Mouse (Mus musculus): ENCODE data around the gene Rslcan18. TPM values are rescaled to one million over a fixed set of nuclear protein-coding genes. Genes with fewer than 3 reads are reported as not detected.
"Not testable (repeated sequence)": the region's sequence is repeated elsewhere in the genome, so short reads cannot be mapped to it uniquely, and the experiment has no call there.

Rslcan18 gene
- polyA plus RNA-seq (2014; fragmentation: Nextera tagmentation; extraction: Ambion mirVana) = 0.14 and 0.26 TPM in 2 replicates

DNA sequence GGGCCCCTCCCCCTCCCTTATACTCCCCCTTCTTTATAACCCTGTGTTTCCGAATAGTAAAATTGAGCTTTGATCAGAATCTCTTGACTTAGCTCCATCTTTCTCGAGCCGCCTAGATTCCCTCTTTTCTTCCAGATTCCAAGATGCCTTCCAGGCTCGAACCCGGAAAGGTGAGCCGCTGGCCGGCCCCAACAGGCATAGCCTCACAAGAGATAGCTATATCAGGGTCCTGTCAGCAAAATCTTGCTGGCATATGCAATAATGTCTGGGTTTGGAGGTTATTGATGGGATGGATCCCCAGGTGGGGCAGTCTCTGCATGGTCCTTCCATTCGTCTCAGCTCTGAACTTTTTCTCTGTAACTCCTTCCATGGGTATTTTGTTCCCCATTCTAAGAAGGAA, at the start of gene Rslcan18:
TSS of gene Rslcan18 (minus strand) at position 101 of the 400 bp plus-strand sequence.
- not testable (repeated sequence) for H3K27me3 ChIP-seq (ENCODE audit: control insufficient read depth, insufficient read depth, low read length); H3K9ac ChIP-seq (ENCODE audit: low read depth, low read length); H3K27ac ChIP-seq (ENCODE audit: low read depth, low read length); ATAC-seq (ENCODE audit: low FRiP score); H3K36me3 ChIP-seq (ENCODE audit: control insufficient read depth, insufficient read depth, low read length); H3K4me3 ChIP-seq (ENCODE audit: low read depth, low read length); H3K9me3 ChIP-seq (ENCODE audit: control insufficient read depth, low read length); H3K4me1 ChIP-seq (replicated peaks; ENCODE audit: control insufficient read depth, insufficient read depth, low read length); H3K4me2 ChIP-seq (replicated peaks; ENCODE audit: low read depth, low read length); DNase-seq (ENCODE audit: low spot score)
- WGBS = 90% methylated on average over 8 of the region's 8 CpGs

DNA sequence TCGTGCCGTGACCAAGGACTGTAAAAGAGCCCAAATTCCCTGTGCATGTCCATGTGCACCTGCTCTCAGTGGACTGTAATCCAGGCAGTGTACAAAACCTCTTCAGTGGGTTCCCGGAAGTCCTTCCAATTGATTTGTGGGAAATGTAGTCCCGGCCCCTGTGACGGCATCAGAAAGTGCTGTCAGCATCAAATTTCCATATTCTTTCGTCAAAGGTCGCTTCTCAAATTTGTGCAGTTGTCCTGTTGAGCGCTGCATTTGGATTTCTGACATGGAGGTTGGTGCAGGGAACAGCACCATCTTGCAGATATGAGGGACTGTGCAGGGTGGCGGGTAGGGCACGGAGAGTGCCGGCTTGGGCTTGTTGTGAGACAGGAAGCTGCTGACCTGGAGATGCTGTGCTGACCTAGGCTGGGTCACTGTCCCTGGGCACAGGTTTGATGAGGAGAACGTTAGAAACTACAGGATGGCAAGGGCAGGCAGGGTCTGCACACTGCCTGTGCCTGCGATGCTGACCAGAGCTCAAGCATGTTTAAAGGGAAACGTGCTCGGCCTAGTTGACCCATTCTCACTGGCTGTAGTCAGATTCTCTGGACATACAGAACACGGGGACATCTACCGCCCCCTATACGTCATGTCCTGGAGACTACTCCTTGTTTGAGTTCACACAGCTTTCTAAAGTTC, 12.1 kb upstream of the Rslcan18 start:
- H3K27ac ChIP-seq (ENCODE audit: low read depth, low read length) = 0 out of 2 replicates have a peak overlapping the region, but pooled peaks have one; percentile 30
- peak; percentile 98 for ATAC-seq (ENCODE audit: low FRiP score)
- WGBS = 1% methylated on average over 18 of the region's 18 CpGs
- H3K27me3 ChIP-seq (ENCODE audit: control insufficient read depth, insufficient read depth, low read length) = no peaks in the 10 kb centered on the region
- H3K9me3 ChIP-seq (ENCODE audit: control insufficient read depth, low read length) = no peaks in the 10 kb centered on the region
- peak overlapping the region; percentile 52 for H3K4me2 ChIP-seq (replicated peaks; ENCODE audit: low read depth, low read length)
- peak overlapping the region; percentile 71 for H3K9ac ChIP-seq (ENCODE audit: low read depth, low read length)
- peak; percentile 90 for DNase-seq (ENCODE audit: low spot score)
- H3K36me3 ChIP-seq (ENCODE audit: control insufficient read depth, insufficient read depth, low read length) = no peaks in the 10 kb centered on the region
- H3K4me1 ChIP-seq (replicated peaks; ENCODE audit: control insufficient read depth, insufficient read depth, low read length) = no peaks in the 10 kb centered on the region
- peak overlapping the region; percentile 68 for H3K4me3 ChIP-seq (ENCODE audit: low read depth, low read length)

DNA sequence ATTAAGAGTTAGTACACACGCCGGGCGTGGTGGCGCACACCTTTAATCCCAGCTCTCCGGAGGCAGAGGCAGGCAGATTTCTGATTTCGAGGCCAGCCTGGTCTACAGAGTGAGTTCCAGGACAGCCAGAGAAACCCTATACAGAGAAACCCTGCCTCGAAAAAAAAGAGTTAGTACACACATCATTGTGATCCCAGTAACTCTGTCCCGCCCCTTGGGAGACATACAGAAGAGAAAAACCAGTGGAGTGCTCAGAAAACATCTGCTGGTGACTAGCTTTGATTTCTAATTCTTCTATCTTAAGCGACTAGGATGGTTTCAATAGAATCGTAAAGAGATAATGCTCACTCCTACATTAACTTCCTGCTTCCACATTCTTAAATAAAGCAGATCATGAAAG, 11.4 kb upstream of the Rslcan18 start:
- H3K36me3 ChIP-seq (ENCODE audit: control insufficient read depth, insufficient read depth, low read length); H3K4me1 ChIP-seq (replicated peaks; ENCODE audit: control insufficient read depth, insufficient read depth, low read length); H3K27ac ChIP-seq (ENCODE audit: low read depth, low read length); H3K4me2 ChIP-seq (replicated peaks; ENCODE audit: low read depth, low read length); H3K9me3 ChIP-seq (ENCODE audit: control insufficient read depth, low read length); H3K4me3 ChIP-seq (ENCODE audit: low read depth, low read length); H3K27me3 ChIP-seq (ENCODE audit: control insufficient read depth, insufficient read depth, low read length); DNase-seq (ENCODE audit: low spot score); H3K9ac ChIP-seq (ENCODE audit: low read depth, low read length): not testable (repeated sequence)
- WGBS = 76% methylated on average over 10 of the region's 10 CpGs
- ATAC-seq (ENCODE audit: low FRiP score) = peak; percentile 28

DNA sequence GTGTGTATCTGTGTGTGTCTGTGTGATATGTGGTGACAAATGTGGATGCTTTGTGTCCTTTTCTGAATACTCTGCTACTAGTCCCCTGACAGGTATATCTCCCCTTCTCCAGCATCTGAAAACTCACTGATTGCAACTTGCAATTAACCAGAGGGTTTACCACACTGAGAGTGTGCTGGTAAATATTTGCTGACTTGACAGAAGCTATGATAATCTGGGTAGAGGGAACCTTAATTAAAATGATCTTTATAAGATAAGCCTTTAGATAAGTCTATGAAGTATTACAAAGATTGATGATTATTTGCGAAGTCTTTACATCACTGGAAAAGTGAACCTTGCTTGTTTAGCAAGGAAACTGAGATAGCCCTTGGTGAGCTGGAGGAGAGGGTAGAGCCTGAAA, 8.4 kb upstream of the Rslcan18 start:
- Histone ChIP-seq H3K9me3 (ENCODE audit: control insufficient read depth, low read length) (no peaks in the 10 kb centered on the region), H3K4me1 (replicated peaks; ENCODE audit: control insufficient read depth, insufficient read depth, low read length) (no peaks in the 10 kb centered on the region), H3K27me3 (ENCODE audit: control insufficient read depth, insufficient read depth, low read length) (no peaks in the 10 kb centered on the region), H3K27ac (ENCODE audit: low read depth, low read length) (no peak overlapping the region), H3K4me3 (ENCODE audit: low read depth, low read length) (no peak overlapping the region), H3K4me2 (replicated peaks; ENCODE audit: low read depth, low read length) (no peak overlapping the region), H3K9ac (ENCODE audit: low read depth, low read length) (no peak overlapping the region), H3K36me3 (ENCODE audit: control insufficient read depth, insufficient read depth, low read length) (no peaks in the 10 kb centered on the region)
- WGBS = 74% methylated on average over 1 of the region's 1 CpGs
- no peak for ATAC-seq (ENCODE audit: low FRiP score)
- DNase-seq (ENCODE audit: low spot score) = no peak

DNA sequence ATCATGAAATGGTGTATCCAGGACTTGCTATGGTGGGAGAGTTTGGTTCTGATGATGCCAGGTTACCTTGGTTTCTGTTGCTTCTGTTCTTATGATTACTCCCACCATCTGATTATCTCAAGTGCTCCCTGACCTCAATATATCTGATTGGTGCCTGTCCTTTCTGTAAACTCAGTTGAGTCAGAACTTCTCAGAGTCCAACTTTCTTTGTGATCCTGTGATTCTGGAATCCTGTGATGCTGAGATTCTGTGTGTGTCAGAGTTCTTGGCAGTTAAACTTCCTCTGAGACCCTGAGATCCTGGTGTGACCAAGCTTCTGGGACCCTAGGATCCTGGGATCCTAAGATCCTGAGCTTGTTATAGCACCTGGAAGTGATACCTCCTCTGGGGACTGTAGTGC, 5.3 kb upstream of the Rslcan18 start, which contains the start of gene Zfp759:
TSS of gene Zfp759 (plus strand) at position 301 of the 400 bp plus-strand sequence.
- not testable (repeated sequence) for H3K27me3 ChIP-seq (ENCODE audit: control insufficient read depth, insufficient read depth, low read length); H3K9ac ChIP-seq (ENCODE audit: low read depth, low read length); H3K9me3 ChIP-seq (ENCODE audit: control insufficient read depth, low read length); H3K4me3 ChIP-seq (ENCODE audit: low read depth, low read length); H3K36me3 ChIP-seq (ENCODE audit: control insufficient read depth, insufficient read depth, low read length); H3K4me2 ChIP-seq (replicated peaks; ENCODE audit: low read depth, low read length); ATAC-seq (ENCODE audit: low FRiP score); H3K27ac ChIP-seq (ENCODE audit: low read depth, low read length); DNase-seq (ENCODE audit: low spot score); H3K4me1 ChIP-seq (replicated peaks; ENCODE audit: control insufficient read depth, insufficient read depth, low read length)

DNA sequence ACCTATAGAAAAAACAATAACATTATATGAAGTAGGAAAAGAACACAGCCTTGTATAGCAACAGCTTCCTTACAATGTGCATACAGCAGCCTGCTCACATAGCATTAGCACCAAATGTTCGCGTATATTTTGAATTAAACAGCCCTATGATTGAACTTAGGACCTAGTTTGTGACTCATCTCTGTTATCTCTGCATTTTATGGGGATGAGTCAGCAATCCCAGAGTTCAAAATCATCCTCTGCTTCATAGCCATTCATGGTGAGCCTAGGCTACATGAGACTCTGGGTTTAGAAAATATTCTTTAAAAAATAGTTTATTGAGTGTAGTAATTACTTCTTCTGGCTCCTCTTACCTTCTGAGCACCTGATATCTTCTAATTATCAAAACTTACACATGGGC, 2.8 kb downstream of the Rslcan18 start:
- Histone ChIP-seq H3K27me3 (ENCODE audit: control insufficient read depth, insufficient read depth, low read length) (no peaks in the 10 kb centered on the region), H3K9me3 (ENCODE audit: control insufficient read depth, low read length) (no peaks in the 10 kb centered on the region), H3K9ac (ENCODE audit: low read depth, low read length) (no peak overlapping the region), H3K4me1 (replicated peaks; ENCODE audit: control insufficient read depth, insufficient read depth, low read length) (no peaks in the 10 kb centered on the region), H3K4me2 (replicated peaks; ENCODE audit: low read depth, low read length) (no peak overlapping the region), H3K4me3 (ENCODE audit: low read depth, low read length) (no peak overlapping the region), H3K36me3 (ENCODE audit: control insufficient read depth, insufficient read depth, low read length) (no peaks in the 10 kb centered on the region), H3K27ac (ENCODE audit: low read depth, low read length) (no peak overlapping the region)
- 79% methylated on average over 2 of the region's 2 CpGs for WGBS
- DNase-seq (ENCODE audit: low spot score) = no peak
- ATAC-seq (ENCODE audit: low FRiP score) = no peak

DNA sequence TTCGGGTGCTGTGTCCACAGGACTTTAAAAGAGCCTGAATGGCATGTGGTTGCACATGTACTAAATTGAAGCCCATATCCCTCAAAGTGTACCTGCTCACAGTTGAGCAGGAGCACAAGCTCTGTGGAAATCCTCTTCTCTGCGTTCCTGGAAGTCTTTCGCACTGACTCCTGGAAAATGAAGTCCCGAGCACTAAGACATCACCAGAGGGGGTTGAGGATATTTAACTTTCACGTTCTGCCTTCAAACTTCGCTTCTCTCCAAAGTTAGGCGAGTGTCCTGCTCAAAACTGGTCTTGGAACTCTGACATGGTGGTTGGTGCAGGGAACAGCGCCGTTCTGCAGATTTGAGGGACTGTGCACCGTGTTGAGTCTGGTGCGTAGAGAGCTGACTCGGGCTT, 4.0 kb downstream of the Rslcan18 start:
- Histone ChIP-seq H3K27ac (ENCODE audit: low read depth, low read length) (no peak overlapping the region), H3K27me3 (ENCODE audit: control insufficient read depth, insufficient read depth, low read length) (no peaks in the 10 kb centered on the region), H3K4me1 (replicated peaks; ENCODE audit: control insufficient read depth, insufficient read depth, low read length) (no peaks in the 10 kb centered on the region), H3K9me3 (ENCODE audit: control insufficient read depth, low read length) (no peaks in the 10 kb centered on the region), H3K4me3 (ENCODE audit: low read depth, low read length) (no peak overlapping the region), H3K9ac (ENCODE audit: low read depth, low read length) (no peak overlapping the region), H3K36me3 (ENCODE audit: control insufficient read depth, insufficient read depth, low read length) (no peaks in the 10 kb centered on the region), H3K4me2 (replicated peaks; ENCODE audit: low read depth, low read length) (no peak overlapping the region)
- ATAC-seq (ENCODE audit: low FRiP score) = no peak
- DNase-seq (ENCODE audit: low spot score) = no peak
- 87% methylated on average over 12 of the region's 12 CpGs for WGBS

DNA sequence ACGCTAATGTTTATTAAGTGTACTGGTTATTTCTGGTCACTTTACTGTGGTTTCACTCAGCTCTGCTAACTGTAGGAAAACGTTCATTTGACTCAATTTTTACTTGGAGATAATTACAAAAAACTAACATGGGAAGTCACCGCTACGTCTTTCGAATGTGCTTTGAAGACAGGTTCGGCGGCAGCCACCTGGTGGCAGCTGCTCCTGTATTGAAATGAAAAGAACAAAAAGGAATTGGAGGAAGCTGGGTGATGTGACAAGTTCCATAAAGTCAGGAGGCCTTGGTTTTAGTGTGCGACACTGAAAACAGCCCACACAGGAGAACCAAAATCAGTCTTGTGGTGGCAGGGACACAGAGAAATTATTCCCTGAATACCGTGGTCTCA, 7.2 kb downstream of the Rslcan18 start:
- H3K4me3 ChIP-seq (ENCODE audit: low read depth, low read length) = peak overlapping the region; percentile 52
- 0 out of 2 replicates have a peak overlapping the region, but pooled peaks have one; percentile 2 for H3K4me2 ChIP-seq (replicated peaks; ENCODE audit: low read depth, low read length)
- peak; percentile 59 for ATAC-seq (ENCODE audit: low FRiP score)
- no peaks in the 10 kb centered on the region for H3K4me1 ChIP-seq (replicated peaks; ENCODE audit: control insufficient read depth, insufficient read depth, low read length)
- 6% methylated on average over 9 of the region's 9 CpGs for WGBS
- H3K27ac ChIP-seq (ENCODE audit: low read depth, low read length) = no peak overlapping the region
- no peaks in the 10 kb centered on the region for H3K27me3 ChIP-seq (ENCODE audit: control insufficient read depth, insufficient read depth, low read length)
- no peaks in the 10 kb centered on the region for H3K36me3 ChIP-seq (ENCODE audit: control insufficient read depth, insufficient read depth, low read length)
- DNase-seq (ENCODE audit: low spot score) = no peak
- no peak overlapping the region for H3K9ac ChIP-seq (ENCODE audit: low read depth, low read length)
- no peaks in the 10 kb centered on the region for H3K9me3 ChIP-seq (ENCODE audit: control insufficient read depth, low read length)

DNA sequence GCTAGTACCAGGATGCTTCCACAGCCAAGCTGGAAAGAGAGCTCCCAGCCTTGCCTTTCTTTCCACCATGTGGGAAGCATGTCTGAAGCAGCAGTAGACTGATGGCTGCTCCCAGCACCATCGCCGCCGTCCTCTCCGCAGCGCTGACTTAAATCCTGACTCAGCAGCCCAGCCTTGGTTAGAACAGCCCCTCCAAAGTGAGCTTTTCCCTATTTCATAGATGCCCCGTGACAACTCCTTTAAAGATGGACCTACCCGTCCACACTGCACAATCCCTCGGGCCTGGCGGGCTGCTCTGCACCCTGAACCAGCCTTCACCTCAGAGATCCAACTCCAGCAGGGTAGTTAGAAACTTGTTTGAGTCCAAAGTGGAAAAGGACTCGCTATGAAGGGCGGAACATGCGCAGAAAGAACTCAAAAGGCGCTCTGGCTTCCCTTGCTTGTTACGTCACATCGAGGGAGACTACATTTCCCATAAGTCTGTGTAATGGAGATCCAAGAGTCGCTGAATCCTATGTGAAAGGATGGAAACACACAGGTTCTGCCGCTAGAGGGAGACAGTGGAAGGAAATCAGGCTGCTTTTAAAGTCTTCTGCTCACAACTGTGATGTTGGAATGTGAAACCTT, 7.8 kb downstream of the Rslcan18 start, which contains the start of gene Gm28557:
TSS of gene Gm28557 (minus strand) at position 411 of the 627 bp plus-strand sequence.
- no peak within 1 kb of the TSS for H3K27ac ChIP-seq (ENCODE audit: low read depth, low read length)
- peak; percentile 98 for ATAC-seq (ENCODE audit: low FRiP score)
- H3K4me1 ChIP-seq (replicated peaks; ENCODE audit: control insufficient read depth, insufficient read depth, low read length) = no peaks in the 10 kb centered on the region
- no peaks in the 10 kb centered on the region for H3K27me3 ChIP-seq (ENCODE audit: control insufficient read depth, insufficient read depth, low read length)
- H3K9ac ChIP-seq (ENCODE audit: low read depth, low read length) = peak within 1 kb of the TSS; percentile 68
- H3K4me3 ChIP-seq (ENCODE audit: low read depth, low read length) = peak within 1 kb of the TSS; percentile 52
- peak within 1 kb of the TSS; percentile 49 for H3K4me2 ChIP-seq (replicated peaks; ENCODE audit: low read depth, low read length)
- H3K36me3 ChIP-seq (ENCODE audit: control insufficient read depth, insufficient read depth, low read length) = no peaks in the 10 kb centered on the region
- DNase-seq (ENCODE audit: low spot score) = peak; percentile 93
- under 1% methylated on average over 17 of the region's 17 CpGs for WGBS
- no peaks in the 10 kb centered on the region for H3K9me3 ChIP-seq (ENCODE audit: control insufficient read depth, low read length)
